Mouse (Mus musculus) hindbrain, embryonic 10.5 days (tissue): ENCODE results near the gene Tbc1d10c. TPM values are rescaled to one million over a fixed set of nuclear protein-coding genes. Genes with fewer than 3 reads are reported as not detected.

Experiments
- DNase-seq: peaks from one replicate; pipeline ENCODE4 v3.0.0-alpha.2; 2017; ENCODE audit warnings: low spot score
- H3K27ac ChIP-seq: fragments of 300-500 bp; sonication (generic); 2 replicates; pipeline ENCODE4 v1.5.1; 2016; ENCODE audit warnings: mild to moderate bottlenecking, moderate library complexity
- H3K27me3 ChIP-seq: fragments of 300-500 bp; sonication (generic); 2 replicates; pipeline ENCODE4 v1.6.1; 2016; ENCODE audit warnings: mild to moderate bottlenecking; ENCODE audit not compliant: poor library complexity, insufficient read depth, severe bottlenecking
- H3K36me3 ChIP-seq: fragments of 300-500 bp; sonication (generic); 2 replicates; pipeline ENCODE4 v1.6.1; 2016; ENCODE audit warnings: mild to moderate bottlenecking, moderate library complexity
- H3K4me1 ChIP-seq: fragments of 300-500 bp; sonication (generic); replicated peaks from 2 replicates; pipeline ENCODE4 v1.6.1; 2016; ENCODE audit warnings: mild to moderate bottlenecking
- H3K4me3 ChIP-seq: fragments of 300-500 bp; sonication (generic); 2 replicates; pipeline ENCODE4 v1.5.1; 2016; ENCODE audit warnings: mild to moderate bottlenecking, moderate library complexity
- H3K9me3 ChIP-seq: fragments of 300-500 bp; sonication (generic); 2 replicates; pipeline ENCODE4 v1.6.1; 2016; ENCODE audit warnings: mild to moderate bottlenecking, moderate library complexity
- WGBS: fragments of 180-500 bp; shearing (Covaris S2); methylation state at CpG from one replicate; pipeline ENCODE4 v1.1.7; 2016; 5-methylcytosine and 5-hydroxymethylcytosine counted together
- polyA plus RNA-seq: library from polyadenylated mRNA; unstranded; fragments of >200 nt; fragmentation: Nextera tagmentation; extraction: Ambion mirVana; gene quantifications from 2 replicates; pipeline ENCODE4 v1.2.1, GENCODE M21; 2016

The Tbc1d10c gene
- polyA plus RNA-seq, 1 experiment from 2014 or later: 1.2 TPM

GRCm38 (mm10) chr19:4159049-4159448 lies 32.0 kb downstream of the Tbc1d10c start:
- Histone ChIP-seq H3K36me3 (peaks cover 67% of the 10 kb centered on the region), H3K27me3 (no peaks in the 10 kb centered on the region), H3K4me3 (no peak overlapping the region), H3K27ac (no peak overlapping the region), H3K4me1 (peaks cover 27% of the 10 kb centered on the region), H3K9me3 (no peaks in the 10 kb centered on the region)
- no peak for DNase-seq
- 97% methylated on average over 8 of the region's 8 CpGs for WGBS

- DNase-seq: no peak
- Histone ChIP-seq H3K27me3 (no peaks in the 10 kb centered on the region), H3K27ac (no peak overlapping the region), H3K36me3 (peaks cover 88% of the 10 kb centered on the region), H3K4me3 (no peak overlapping the region), H3K4me1 (peaks cover 17% of the 10 kb centered on the region), H3K9me3 (no peaks in the 10 kb centered on the region)
- WGBS: 92% methylated on average over 12 of the region's 12 CpGs
Observed at GRCm38 (mm10) chr19:4156771-4157170, 34.3 kb downstream of the Tbc1d10c start.

- Histone ChIP-seq H3K27ac (peak overlapping the region; percentile 76), H3K9me3 (no peaks in the 10 kb centered on the region), H3K4me3 (no peak overlapping the region), H3K36me3 (peaks cover 88% of the 10 kb centered on the region), H3K27me3 (no peaks in the 10 kb centered on the region), H3K4me1 (peaks cover 17% of the 10 kb centered on the region)
- DNase-seq: no peak
- 75% methylated on average over 20 of the region's 20 CpGs for WGBS
Observed at GRCm38 (mm10) chr19:4156073-4156579, 35.0 kb downstream of the Tbc1d10c start.

GRCm38 (mm10) chr19:4155223-4156072 lies 35.6 kb downstream of the Tbc1d10c start:
- Histone ChIP-seq H3K4me3 (no peak overlapping the region), H3K36me3 (peaks cover 88% of the 10 kb centered on the region), H3K4me1 (peaks cover 17% of the 10 kb centered on the region), H3K27ac (peak overlapping the region; percentile 76), H3K27me3 (no peaks in the 10 kb centered on the region), H3K9me3 (no peaks in the 10 kb centered on the region)
- no peak for DNase-seq
- 76% methylated on average over 6 of the region's 6 CpGs for WGBS

GRCm38 (mm10) chr19:4154437-4155222 lies 36.5 kb downstream of the Tbc1d10c start:
- Histone ChIP-seq H3K27ac (no peak overlapping the region), H3K4me1 (peaks cover 25% of the 10 kb centered on the region)
- DNase-seq: no peak

GRCm38 (mm10) chr19:4153232-4153654 lies 37.8 kb downstream of the Tbc1d10c start, which contains the start of gene Ptprcap:
Gene Ptprcap (plus strand): TSS chr19:4153604.
- DNase-seq: no peak
- WGBS: 80% methylated on average over 11 of the region's 11 CpGs
- Histone ChIP-seq H3K27ac (0 out of 2 replicates have a peak within 1 kb of the TSS, but pooled peaks have one; percentile 0), H3K36me3 (peaks cover 76% of the 10 kb centered on the region), H3K27me3 (no peaks in the 10 kb centered on the region), H3K9me3 (no peaks in the 10 kb centered on the region), H3K4me1 (peaks cover 38% of the 10 kb centered on the region), H3K4me3 (no peak within 1 kb of the TSS)

More at GRCm38 (mm10) chr19:4154437-4155222, 36.5 kb downstream of the Tbc1d10c start:
- Histone ChIP-seq H3K4me3 (no peak overlapping the region), H3K36me3 (peaks cover 90% of the 10 kb centered on the region), H3K27me3 (no peaks in the 10 kb centered on the region), H3K9me3 (no peaks in the 10 kb centered on the region)
- WGBS: 81% methylated on average over 13 of the region's 13 CpGs

GRCm38 (mm10) chr19:4152445-4153231 lies 38.4 kb downstream of the Tbc1d10c start:
- Histone ChIP-seq H3K36me3 (peaks cover 70% of the 10 kb centered on the region), H3K4me1 (peaks cover 44% of the 10 kb centered on the region), H3K27ac (no peak overlapping the region), H3K27me3 (no peaks in the 10 kb centered on the region), H3K4me3 (no peak overlapping the region), H3K9me3 (no peaks in the 10 kb centered on the region)
- DNase-seq: no peak
- 90% methylated on average over 8 of the region's 8 CpGs for WGBS

- 88% methylated on average over 5 of the region's 5 CpGs for WGBS
- Histone ChIP-seq H3K4me1 (peaks cover 49% of the 10 kb centered on the region), H3K4me3 (no peak overlapping the region), H3K27me3 (no peaks in the 10 kb centered on the region), H3K27ac (no peak overlapping the region), H3K36me3 (peaks cover 63% of the 10 kb centered on the region), H3K9me3 (no peaks in the 10 kb centered on the region)
- no peak for DNase-seq
Observed at GRCm38 (mm10) chr19:4151898-4152297, 39.2 kb downstream of the Tbc1d10c start.

- WGBS: 85% methylated on average over 5 of the region's 5 CpGs
- Histone ChIP-seq H3K9me3 (no peaks in the 10 kb centered on the region), H3K27ac (no peak overlapping the region), H3K4me1 (peaks cover 49% of the 10 kb centered on the region), H3K36me3 (peaks cover 58% of the 10 kb centered on the region), H3K4me3 (no peak overlapping the region), H3K27me3 (no peaks in the 10 kb centered on the region)
- DNase-seq: no peak
Observed at GRCm38 (mm10) chr19:4151488-4151860, 39.6 kb downstream of the Tbc1d10c start.

- Histone ChIP-seq H3K36me3 (peaks cover 52% of the 10 kb centered on the region), H3K9me3 (no peaks in the 10 kb centered on the region), H3K4me3 (peak overlapping the region; percentile 2; the same call in 1 of the 2 replicates), H3K27ac (no peak overlapping the region), H3K4me1 (peaks cover 42% of the 10 kb centered on the region), H3K27me3 (no peaks in the 10 kb centered on the region)
- WGBS: 90% methylated on average over 22 of the region's 22 CpGs
- DNase-seq: no peak
Observed at GRCm38 (mm10) chr19:4150567-4151487, 40.3 kb downstream of the Tbc1d10c start.

GRCm38 (mm10) chr19:4149764-4150461 lies 41.2 kb downstream of the Tbc1d10c start:
- no peak overlapping the region for H3K27ac ChIP-seq

More at GRCm38 (mm10) chr19:4149764-4150461, 41.2 kb downstream of the Tbc1d10c start:
- Histone ChIP-seq H3K36me3 (peaks cover 44% of the 10 kb centered on the region), H3K4me1 (peaks cover 39% of the 10 kb centered on the region), H3K27me3 (no peaks in the 10 kb centered on the region), H3K4me3 (peak overlapping the region; percentile 79), H3K9me3 (no peaks in the 10 kb centered on the region)
- no peak for DNase-seq
- WGBS: 94% methylated on average over 17 of the region's 17 CpGs
